Mouse (Mus musculus) hindbrain, embryonic 16.5 days (tissue): Measurements from ENCODE around the gene Hirip3. TPM values are rescaled to one million over a fixed set of nuclear protein-coding genes. Genes with fewer than 3 reads are reported as not detected.
"Not testable (repeated sequence)": the region's sequence is repeated elsewhere in the genome, so short reads cannot be mapped to it uniquely, and the experiment has no call there.

Source experiments
- ATAC-seq: fragments of 200-750 bp; cut with Nextera tagmentation; 2 replicates; pipeline ENCODE4 v1.8.0; 2017; ENCODE audit warnings: moderate TSS enrichment, moderate library complexity
- H3K27ac ChIP-seq: fragments of 300-500 bp; sonication (generic); 2 replicates; pipeline ENCODE4 v1.5.1; 2014; ENCODE audit warnings: low read depth, mild to moderate bottlenecking, control low read depth, low read length, moderate library complexity
- H3K27me3 ChIP-seq: fragments of 300-500 bp; sonication (generic); replicated peaks from 2 replicates; pipeline ENCODE4 v1.6.1; 2014; ENCODE audit warnings: low read length; ENCODE audit not compliant: control insufficient read depth, insufficient read depth
- H3K36me3 ChIP-seq: fragments of 300-500 bp; sonication (generic); 2 replicates; pipeline ENCODE4 v1.6.1; 2014; ENCODE audit warnings: mild to moderate bottlenecking, low read length, moderate library complexity, mixed read lengths; ENCODE audit not compliant: control insufficient read depth, insufficient read depth
- H3K4me1 ChIP-seq: fragments of 300-500 bp; sonication (generic); 2 replicates; pipeline ENCODE4 v1.6.1; 2014; ENCODE audit warnings: low read depth, low read length; ENCODE audit not compliant: control insufficient read depth, insufficient read depth
- H3K4me2 ChIP-seq: fragments of 300-500 bp; sonication (generic); 2 replicates; pipeline ENCODE4 v1.6.1; 2014; ENCODE audit warnings: mild to moderate bottlenecking, low read length, control low read depth, moderate library complexity
- H3K4me3 ChIP-seq: fragments of 300-500 bp; sonication (generic); 2 replicates; pipeline ENCODE4 v1.5.1; 2014; ENCODE audit warnings: mild to moderate bottlenecking, low read length, control low read depth, moderate library complexity
- H3K9ac ChIP-seq: fragments of 300-500 bp; sonication (generic); 2 replicates; pipeline ENCODE4 v1.6.1; 2014; ENCODE audit warnings: low read depth, mild to moderate bottlenecking, control low read depth, low read length, moderate library complexity
- H3K9me3 ChIP-seq: fragments of 300-500 bp; sonication (generic); 2 replicates; pipeline ENCODE4 v1.6.1; 2014; ENCODE audit warnings: mild to moderate bottlenecking, low read length, moderate library complexity; ENCODE audit not compliant: control insufficient read depth
- WGBS: fragments of 180-500 bp; shearing (Covaris S2); extraction: QIAGEN DNeasy Blood & Tissue Kit; methylation state at CpG from one replicate; pipeline ENCODE4 v1.1.7; 2014; 5-methylcytosine and 5-hydroxymethylcytosine counted together
- polyA plus RNA-seq: library from polyadenylated mRNA; unstranded; fragments of >200 nt; fragmentation: Nextera tagmentation; extraction: Ambion mirVana; gene quantifications from 2 replicates; pipeline ENCODE4 v1.2.1, GENCODE M21; 2015

Hirip3 gene
- polyA plus RNA-seq, 1 experiment from 2014 or later = 21.1 TPM

GRCm38 (mm10) chr7:126884286-126885164 is 22.8 kb downstream of the Hirip3 start, which contains the start of gene Taok2:
Gene Taok2 (minus strand): TSS chr7:126884703.
- WGBS = under 1% methylated on average over 56 of the region's 56 CpGs
- H3K4me1 ChIP-seq = peaks cover 28% of the 10 kb centered on the region
- no peaks in the 10 kb centered on the region for H3K9me3 ChIP-seq
- peak; percentile 98 for ATAC-seq
- peak within 1 kb of the TSS; percentile 95 for H3K27ac ChIP-seq
- no peaks in the 10 kb centered on the region for H3K27me3 ChIP-seq
- peak within 1 kb of the TSS; percentile 95 for H3K9ac ChIP-seq
- H3K4me3 ChIP-seq = peak within 1 kb of the TSS; percentile 85
- peaks cover 7% of the 10 kb centered on the region; the same call in 1 of the 2 replicates for H3K36me3 ChIP-seq
- peak within 1 kb of the TSS; percentile 84 for H3K4me2 ChIP-seq

- Histone ChIP-seq H3K27ac (no peak overlapping the region), H3K9ac (no peak overlapping the region), H3K36me3 (0 out of 2 replicates have a peak, but pooled peaks cover 2% of the 10 kb centered on the region), H3K27me3 (no peaks in the 10 kb centered on the region), H3K4me3 (no peak overlapping the region), H3K4me1 (peaks cover 10% of the 10 kb centered on the region), H3K4me2 (no peak overlapping the region), H3K9me3 (no peaks in the 10 kb centered on the region)
- ATAC-seq = no peak
- 92% methylated on average over 5 of the region's 5 CpGs for whole genome bisulfite sequencing
Observed at GRCm38 (mm10) chr7:126887281-126887680, 25.5 kb downstream of the Hirip3 start.

- H3K27ac ChIP-seq = no peak overlapping the region
- no peak overlapping the region for H3K4me2 ChIP-seq
- H3K9ac ChIP-seq = no peak overlapping the region
- no peaks in the 10 kb centered on the region for H3K4me1 ChIP-seq
- ATAC-seq = no peak
- H3K36me3 ChIP-seq = 0 out of 2 replicates have a peak, but pooled peaks cover 2% of the 10 kb centered on the region
- H3K27me3 ChIP-seq = no peaks in the 10 kb centered on the region
- no peaks in the 10 kb centered on the region for H3K9me3 ChIP-seq
- H3K4me3 ChIP-seq = no peak overlapping the region
- 54% methylated on average over 7 of the region's 7 CpGs for WGBS
Observed at GRCm38 (mm10) chr7:126888852-126889251, 27.1 kb downstream of the Hirip3 start.

GRCm38 (mm10) chr7:126896912-126897311 is 35.1 kb downstream of the Hirip3 start:
- Histone ChIP-seq H3K9ac (peak overlapping the region; percentile 81; the same call in 1 of the 2 replicates), H3K4me1 (peaks cover 12% of the 10 kb centered on the region), H3K36me3 (no peaks in the 10 kb centered on the region), H3K27ac (no peak overlapping the region), H3K4me2 (peak overlapping the region; percentile 69; the same call in 1 of the 2 replicates), H3K4me3 (no peak overlapping the region; the same call in 1 of the 2 replicates), H3K9me3 (no peaks in the 10 kb centered on the region), H3K27me3 (no peaks in the 10 kb centered on the region)
- ATAC-seq = no peak
- WGBS = 91% methylated on average over 5 of the region's 5 CpGs

- Histone ChIP-seq H3K27ac (peak overlapping the region; percentile 87), H3K36me3 (no peaks in the 10 kb centered on the region), H3K9me3 (no peaks in the 10 kb centered on the region), H3K4me2 (peak overlapping the region; percentile 69), H3K9ac (peak overlapping the region; percentile 81), H3K4me3 (peak overlapping the region; percentile 63), H3K4me1 (peaks cover 12% of the 10 kb centered on the region), H3K27me3 (no peaks in the 10 kb centered on the region)
- ATAC-seq = no peak
- WGBS = 24% methylated on average over 16 of the region's 16 CpGs
Observed at GRCm38 (mm10) chr7:126897390-126898101, 35.8 kb downstream of the Hirip3 start.

- ATAC-seq = peak; percentile 95
- Histone ChIP-seq H3K27ac (peak overlapping the region; percentile 87), H3K4me3 (peak overlapping the region; percentile 63), H3K36me3 (no peaks in the 10 kb centered on the region), H3K9me3 (no peaks in the 10 kb centered on the region), H3K9ac (peak overlapping the region; percentile 81), H3K4me2 (peak overlapping the region; percentile 69), H3K4me1 (peaks cover 12% of the 10 kb centered on the region), H3K27me3 (no peaks in the 10 kb centered on the region)
- WGBS = 12% methylated on average over 37 of the region's 37 CpGs
Observed at GRCm38 (mm10) chr7:126898102-126898990, 36.6 kb downstream of the Hirip3 start.

GRCm38 (mm10) chr7:126899781-126900180 is 38.0 kb downstream of the Hirip3 start:
- H3K27ac ChIP-seq, H3K4me2 ChIP-seq, ATAC-seq, H3K4me3 ChIP-seq, H3K9ac ChIP-seq, H3K9me3 ChIP-seq, H3K27me3 ChIP-seq, H3K36me3 ChIP-seq: not testable (repeated sequence)
- peaks cover 12% of the 10 kb centered on the region for H3K4me1 ChIP-seq
- 94% methylated on average over 7 of the region's 9 CpGs for WGBS

- no peak overlapping the region for H3K4me2 ChIP-seq
- H3K4me1 ChIP-seq = no peaks in the 10 kb centered on the region
- no peak overlapping the region for H3K4me3 ChIP-seq
- no peak overlapping the region for H3K27ac ChIP-seq
- no peak overlapping the region for H3K9ac ChIP-seq
- WGBS = 85% methylated on average over 3 of the region's 3 CpGs
- no peaks in the 10 kb centered on the region for H3K36me3 ChIP-seq
- H3K9me3 ChIP-seq = no peaks in the 10 kb centered on the region
- H3K27me3 ChIP-seq = no peaks in the 10 kb centered on the region
- no peak for ATAC-seq
Observed at GRCm38 (mm10) chr7:126905590-126905989, 43.8 kb downstream of the Hirip3 start.
